Mouse (Mus musculus) erythroid progenitor cell, adult 5-6 weeks (primary cell): ENCODE measurements at regions not wholly inside any gene's neighbourhood (a gene's known extent, or its start where the extent isn't known, plus 50 kb on each side); places are given as distances from the start of the nearest gene placed in this dataset.

Experiments used
- ATAC-seq: replicated peaks from 2 replicates; pipeline ENCODE4 v1.8.0; 2016; ENCODE audit warnings: moderate number of reproducible peaks, mild to moderate bottlenecking, moderate TSS enrichment, inconsistent platforms; ENCODE audit not compliant: poor library complexity, low FRiP score, severe bottlenecking

DNA sequence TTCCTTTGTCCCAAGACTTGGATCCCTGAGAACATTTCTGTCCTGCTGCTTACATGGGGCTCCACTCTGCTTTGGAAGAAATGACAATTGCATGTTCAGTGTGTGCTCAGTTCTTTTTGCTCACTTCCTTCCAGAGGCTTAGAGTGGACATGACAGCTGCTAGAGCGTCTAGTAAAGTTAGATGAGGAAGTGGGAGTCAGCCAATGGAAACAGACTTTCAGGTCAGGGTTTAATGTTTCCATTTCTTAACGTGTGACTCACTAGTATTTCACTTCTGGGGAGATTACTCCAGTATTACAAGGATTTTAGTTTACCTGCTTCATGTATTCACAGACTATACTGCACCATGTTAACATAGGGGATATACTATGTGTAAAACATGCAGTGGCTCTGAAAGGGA, 759.3 kb upstream of the Gm38303 start:
- ATAC-seq, result no peak

DNA sequence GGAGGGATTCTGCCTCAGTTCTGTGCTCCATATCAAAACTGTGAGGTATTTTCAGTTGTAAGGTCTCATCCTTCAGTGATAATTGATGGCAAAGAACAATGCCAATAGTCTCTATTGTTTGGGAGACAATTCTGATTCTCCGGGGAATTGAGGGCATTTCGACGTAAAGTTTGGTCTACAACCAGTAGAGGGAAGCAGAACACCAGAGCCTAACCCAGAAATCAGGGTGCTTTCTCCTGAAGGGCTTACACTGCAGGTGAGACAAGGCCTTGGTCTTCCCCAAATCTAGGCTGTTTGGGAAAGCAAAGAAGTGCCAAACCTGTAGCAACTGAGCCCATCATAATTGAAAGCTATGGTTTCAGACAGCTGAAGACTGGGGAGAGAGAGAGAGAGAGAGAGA, 758.7 kb upstream of the Gm38303 start:
- ATAC-seq, result no peak

DNA sequence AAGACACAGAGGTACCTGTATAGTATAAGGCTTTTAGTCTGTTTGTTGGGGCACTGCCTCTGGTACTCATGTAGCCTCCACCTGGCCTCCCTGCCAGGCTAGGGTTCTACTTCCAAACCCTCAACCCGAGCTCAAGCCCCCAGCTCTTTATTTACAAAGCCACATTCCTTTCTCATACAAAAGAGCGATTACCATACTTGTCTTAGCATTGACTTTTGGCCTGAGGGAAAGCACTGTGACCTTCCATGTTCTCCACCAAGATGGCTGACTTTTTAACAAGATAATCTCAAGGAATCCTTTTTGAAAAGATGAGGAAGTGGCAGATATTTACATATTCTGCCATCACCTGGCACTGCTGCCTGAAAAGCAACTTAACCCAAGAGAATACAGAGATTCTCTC, 747.8 kb upstream of the Gm38303 start:
- no peak for ATAC-seq

- no peak for ATAC-seq
These were observed 738.5 kb upstream of the Gm38303 start for GRCm38 (mm10) chr3:11074012-11074411.

DNA sequence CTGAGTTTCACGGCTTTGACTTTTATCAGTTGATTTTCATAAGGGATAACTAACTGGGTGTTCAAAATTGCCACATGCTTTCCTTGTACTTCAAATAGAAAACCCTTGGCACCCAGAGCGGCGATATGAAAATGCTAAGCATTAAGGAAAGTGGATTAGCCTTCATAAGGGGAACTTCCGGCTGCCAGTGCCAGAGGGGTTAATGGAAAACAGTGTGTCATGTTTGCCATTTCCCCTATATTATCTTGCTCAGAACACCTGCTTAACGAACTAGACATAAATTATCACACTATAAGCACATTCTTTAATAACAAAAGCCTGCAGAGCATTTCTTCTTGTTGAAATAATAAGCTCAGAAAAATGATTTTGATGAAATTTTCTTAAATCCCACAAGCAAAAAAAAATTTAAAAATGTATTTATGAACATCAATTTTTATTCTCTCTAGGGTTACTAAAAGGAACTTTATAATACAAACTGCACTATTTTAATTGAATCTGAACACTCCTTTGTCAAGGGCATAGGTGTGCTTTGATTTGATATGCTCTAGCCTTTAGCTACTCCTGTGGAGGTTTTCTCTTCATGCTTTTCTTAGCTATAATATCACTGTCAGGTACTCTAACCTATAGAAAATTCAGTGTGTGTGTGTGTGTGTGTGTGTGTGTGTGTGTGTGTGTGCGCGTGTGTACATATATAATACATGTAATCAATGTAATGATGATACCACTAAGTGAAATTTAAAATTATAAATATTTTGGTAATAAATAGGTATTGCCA, 699.7 kb upstream of the Gm38303 start:
- no peak for ATAC-seq

GRCm38 (mm10) chr3:11029991-11030390, 694.5 kb upstream of the Gm38303 start:
- no peak for ATAC-seq

DNA sequence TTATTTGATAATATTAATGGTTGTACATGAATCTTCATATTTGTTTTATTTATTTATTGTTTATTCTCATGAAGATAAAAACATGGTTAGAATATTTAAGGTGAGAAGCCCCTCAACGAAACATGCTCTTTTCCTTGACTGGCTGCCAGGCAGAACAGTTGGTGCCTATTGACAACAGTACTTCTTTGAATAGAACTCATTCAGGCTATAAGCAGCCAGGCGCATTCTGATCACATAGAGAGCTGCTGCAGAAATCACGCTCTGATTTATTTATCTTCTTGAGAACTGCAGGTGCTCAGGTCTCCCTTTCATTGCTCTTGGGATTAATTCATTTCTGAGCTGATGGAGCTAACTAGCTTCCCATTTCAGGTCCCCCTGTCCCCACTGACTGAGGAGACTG, 688.9 kb upstream of the Gm38303 start:
- no peak for ATAC-seq

- ATAC-seq, result no peak
These were observed 684.6 kb upstream of the Gm38303 start for GRCm38 (mm10) chr3:11020048-11020447.

- peak; percentile 67; the same call in 1 of the 2 replicates for ATAC-seq
These were observed 679.4 kb upstream of the Gm38303 start for GRCm38 (mm10) chr3:11014911-11015310.

DNA sequence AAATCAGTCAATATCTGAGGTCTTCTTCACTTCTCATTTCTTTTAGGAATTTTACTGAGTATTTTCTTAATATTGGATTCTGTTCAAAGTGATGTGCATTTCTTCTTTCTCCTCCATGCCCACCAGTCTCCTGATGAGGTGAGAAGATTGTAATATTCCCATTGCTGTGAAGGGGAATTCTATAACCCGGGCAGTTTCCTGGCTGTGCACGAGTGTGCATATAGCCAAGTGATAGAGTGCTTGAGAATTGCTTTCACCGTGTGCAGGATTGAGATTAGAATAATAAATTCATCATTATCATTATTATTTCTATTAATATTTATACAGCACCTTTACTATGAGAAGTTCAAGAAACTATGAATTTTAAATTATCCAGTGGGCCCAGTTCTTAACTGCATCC, 671.9 kb upstream of the Gm38303 start:
- no peak for ATAC-seq

- ATAC-seq, result no peak
These were observed 671.2 kb upstream of the Gm38303 start for GRCm38 (mm10) chr3:11006531-11007269.

GRCm38 (mm10) chr3:10978968-10979367, 643.5 kb upstream of the Gm38303 start:
- no peak for ATAC-seq

GRCm38 (mm10) chr3:10974429-10974828, 638.9 kb upstream of the Gm38303 start:
- no peak for ATAC-seq

- ATAC-seq, result no peak
These were observed 617.1 kb upstream of the Gm38303 start for GRCm38 (mm10) chr3:10952583-10952982.

GRCm38 (mm10) chr3:10917056-10917455, 581.6 kb upstream of the Gm38303 start:
- ATAC-seq, result no peak

DNA sequence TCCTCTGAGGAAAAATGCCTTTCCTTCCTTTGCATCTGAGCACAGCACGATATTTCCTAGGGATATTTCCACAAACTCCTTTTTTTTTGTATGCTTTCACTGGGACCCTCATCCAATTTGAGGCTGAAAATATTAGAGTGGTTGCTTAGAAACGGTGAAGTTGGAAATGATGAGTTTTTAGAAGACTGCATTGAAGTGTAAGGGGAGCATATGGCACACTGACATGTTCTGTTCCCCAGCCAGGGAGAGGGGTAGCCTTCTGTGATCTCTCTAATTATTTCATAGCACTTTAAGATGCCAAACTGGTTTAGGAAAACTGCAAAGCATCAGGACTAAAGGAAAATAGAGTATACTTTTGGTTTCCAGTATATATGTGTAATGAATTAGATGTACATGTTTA, 556.5 kb upstream of the Gm38303 start:
- ATAC-seq, result no peak
